Mouse (Mus musculus): ENCODE results near the gene Arhgef10l.

The Arhgef10l gene

GRCm38 (mm10) chr4:140661406-140662022, 4.3 kb downstream of the Arhgef10l start:
- in situ Hi-C loops (cut with MboI, MseI) = no loop called here

GRCm38 (mm10) chr4:140657681-140658575, 7.9 kb downstream of the Arhgef10l start:
- in situ Hi-C loops (cut with MboI, MseI) = no loop called here

- in situ Hi-C loops (cut with MboI, MseI) = no loop called here
These were observed 9.3 kb downstream of the Arhgef10l start for GRCm38 (mm10) chr4:140656529-140656928.

- in situ Hi-C loops (cut with MboI, MseI) = no loop called here
These were observed 11.0 kb downstream of the Arhgef10l start for GRCm38 (mm10) chr4:140654798-140655197.

- in situ Hi-C loops (cut with MboI, MseI) = no loop called here
These were observed 11.8 kb downstream of the Arhgef10l start for GRCm38 (mm10) chr4:140653835-140654583.

GRCm38 (mm10) chr4:140649731-140650130, 16.1 kb downstream of the Arhgef10l start:
- in situ Hi-C loops (cut with MboI, MseI) = loop anchor here (25.0 kb wide), 1 partner anchor 1238 kb away; no protein-coding TSS in a partner anchor

- in situ Hi-C loops (cut with MboI, MseI) = loop anchor here (25.0 kb wide), 1 partner anchor 1238 kb away; no protein-coding TSS in a partner anchor
These were observed 16.6 kb downstream of the Arhgef10l start for GRCm38 (mm10) chr4:140649207-140649591.

GRCm38 (mm10) chr4:140648443-140649206, 17.2 kb downstream of the Arhgef10l start:
- in situ Hi-C loops (cut with MboI, MseI) = loop anchor here (25.0 kb wide), 1 partner anchor 1239 kb away; no protein-coding TSS in a partner anchor

- in situ Hi-C loops (cut with MboI, MseI) = loop anchor here (25.0 kb wide), 1 partner anchor 1239 kb away; no protein-coding TSS in a partner anchor
These were observed 17.9 kb downstream of the Arhgef10l start for GRCm38 (mm10) chr4:140647711-140648421.

- in situ Hi-C loops (cut with MboI, MseI) = loop anchor here (25.0 kb wide), 1 partner anchor 1242 kb away; no protein-coding TSS in a partner anchor
These were observed 20.2 kb downstream of the Arhgef10l start for GRCm38 (mm10) chr4:140645638-140646037.

- in situ Hi-C loops (cut with MboI, MseI) = loop anchor here (25.0 kb wide), 1 partner anchor 1243 kb away; no protein-coding TSS in a partner anchor
These were observed 21.1 kb downstream of the Arhgef10l start for GRCm38 (mm10) chr4:140644701-140645100.

- in situ Hi-C loops (cut with MboI, MseI) = loop anchor here (25.0 kb wide), 1 partner anchor 1243 kb away; no protein-coding TSS in a partner anchor
These were observed 21.5 kb downstream of the Arhgef10l start for GRCm38 (mm10) chr4:140644276-140644675.

GRCm38 (mm10) chr4:140642378-140642777, 23.4 kb downstream of the Arhgef10l start:
- in situ Hi-C loops (cut with MboI, MseI) = loop anchor here (25.0 kb wide), 1 partner anchor 1245 kb away; no protein-coding TSS in a partner anchor

GRCm38 (mm10) chr4:140641414-140641918, 24.3 kb downstream of the Arhgef10l start:
- in situ Hi-C loops (cut with MboI, MseI) = loop anchor here (25.0 kb wide), 1 partner anchor 1246 kb away; no protein-coding TSS in a partner anchor

- in situ Hi-C loops (cut with MboI, MseI) = loop anchor here (25.0 kb wide), 1 partner anchor 1247 kb away; no protein-coding TSS in a partner anchor
These were observed 25.1 kb downstream of the Arhgef10l start for GRCm38 (mm10) chr4:140640668-140641067.

- in situ Hi-C loops (cut with MboI, MseI) = loop anchor here (25.0 kb wide), 1 partner anchor 1247 kb away; no protein-coding TSS in a partner anchor
These were observed 25.6 kb downstream of the Arhgef10l start for GRCm38 (mm10) chr4:140640242-140640523.

GRCm38 (mm10) chr4:140639431-140640241, 26.2 kb downstream of the Arhgef10l start:
- in situ Hi-C loops (cut with MboI, MseI) = loop anchor here (25.0 kb wide), 1 partner anchor 1248 kb away; no protein-coding TSS in a partner anchor

GRCm38 (mm10) chr4:140638591-140638990, 27.2 kb downstream of the Arhgef10l start:
- in situ Hi-C loops (cut with MboI, MseI) = loop anchor here (25.0 kb wide), 1 partner anchor 1249 kb away; no protein-coding TSS in a partner anchor

- in situ Hi-C loops (cut with MboI, MseI) = loop anchor here (25.0 kb wide), 1 partner anchor 1250 kb away; no protein-coding TSS in a partner anchor
These were observed 28.5 kb downstream of the Arhgef10l start for GRCm38 (mm10) chr4:140637269-140637668.
